Mouse (Mus musculus) left cerebral cortex, adult 2 months (tissue): ENCODE measurements around the gene Strn. TPM values are rescaled to one million over a fixed set of nuclear protein-coding genes. Genes with fewer than 3 reads are reported as not detected.

Source experiments
- DNase-seq, 2 experiments: peaks; one replicate each; pipeline ENCODE4 v3.0.0; 2021 to 2022; ENCODE audit warnings: low spot score in 2 of 2, mixed read lengths in 1 of 2; ENCODE audit errors: extremely low spot score in 1 of 2
- H3K27ac ChIP-seq: fragments of 200-600 bp; 2 replicates; pipeline ENCODE4 v1.8.1; 2022
- H3K4me3 ChIP-seq: fragments of 200-600 bp; 2 replicates; pipeline ENCODE4 v1.8.1; 2022
- CTCF ChIP-seq: fragments of 200-600 bp; IDR thresholded peaks from 2 replicates; pipeline ENCODE4 v1.8.1; 2022; ENCODE audit warnings: antibody characterized with exemption, mild to moderate bottlenecking, moderate library complexity
- intact Hi-C: fragments of 180-260 bp; cut with DNase I; formaldehyde crosslinking; loops from one replicate; pipeline ENCODE4 v1.15.1; 2025
- total RNA-seq, 2 experiments: library from RNA; stranded (reverse); gene quantifications; 2 replicates each; pipeline ENCODE4 v1.2.3; 2021

Gene Strn
- total RNA-seq, 2 experiments from 2014 or later = 58.1 to 65.7 TPM

DNA sequence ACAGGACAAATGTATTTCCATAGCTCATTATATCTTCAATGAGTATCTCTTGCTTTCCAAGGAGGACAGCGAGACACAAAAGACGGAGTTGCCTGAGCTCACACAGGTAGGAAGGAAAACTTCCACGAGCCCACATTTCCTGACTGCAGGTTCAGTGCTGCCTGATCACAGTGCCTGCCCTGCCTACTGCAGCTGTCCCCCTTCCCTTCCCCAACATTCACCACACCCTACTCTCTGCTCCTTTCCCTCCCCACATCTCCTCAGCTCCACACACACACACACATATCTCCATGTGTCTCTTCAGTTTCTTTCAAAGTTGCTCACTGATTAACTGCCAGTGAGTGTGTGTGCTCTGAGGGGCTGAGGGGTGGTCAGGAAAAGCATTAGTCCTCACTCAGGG lies 96.6 kb downstream of the Strn start:
- no peak for TF ChIP-seq CTCF
- no peak overlapping the region for H3K27ac ChIP-seq
- intact Hi-C loops = no loop called here
- no peak for DNase-seq
- no peak overlapping the region for H3K4me3 ChIP-seq

DNA sequence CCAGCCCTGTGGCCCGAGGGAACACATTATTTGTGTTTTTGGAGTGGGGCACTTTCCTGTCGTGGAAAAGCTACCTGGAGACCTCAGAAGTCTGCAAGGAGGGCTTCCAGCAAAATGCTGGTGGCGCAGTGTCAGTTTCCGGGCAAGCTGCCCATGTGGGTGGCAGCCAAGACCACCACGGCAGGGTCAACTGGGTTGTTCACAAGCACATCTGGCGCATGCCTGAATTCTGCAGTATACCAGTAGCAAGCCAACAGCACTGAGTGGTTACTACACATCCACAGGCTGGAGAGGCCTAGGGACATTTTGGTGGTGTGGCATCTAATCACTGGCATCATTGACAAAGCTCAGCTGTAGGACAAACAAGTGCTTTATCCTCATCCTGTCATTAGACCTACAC lies 97.9 kb downstream of the Strn start:
- intact Hi-C loops = no loop called here
- H3K4me3 ChIP-seq = no peak overlapping the region
- no peak for DNase-seq
- TF ChIP-seq CTCF = no peak
- no peak overlapping the region for H3K27ac ChIP-seq

DNA sequence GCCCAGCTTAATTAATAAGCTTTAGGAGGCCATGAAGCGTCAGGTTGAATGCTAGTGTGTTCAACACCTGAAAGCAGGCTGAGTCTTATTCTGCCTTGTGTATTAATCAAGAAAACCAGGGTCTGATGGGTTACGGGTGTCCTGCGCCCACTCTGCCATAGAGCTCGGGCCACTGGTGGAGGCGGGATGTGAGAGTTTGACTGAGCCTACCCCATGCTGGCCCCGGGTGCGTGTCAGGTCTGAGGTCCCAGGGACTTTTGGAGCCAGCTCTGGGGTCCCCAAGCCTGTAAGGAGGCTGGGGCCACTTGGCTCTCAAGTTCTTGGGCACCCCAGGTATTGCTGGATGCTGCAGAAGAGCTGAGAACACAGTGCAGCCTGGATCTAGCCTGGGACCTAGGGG lies 99.9 kb downstream of the Strn start:
- intact Hi-C loops = no loop called here
- no peak overlapping the region for H3K4me3 ChIP-seq

DNA sequence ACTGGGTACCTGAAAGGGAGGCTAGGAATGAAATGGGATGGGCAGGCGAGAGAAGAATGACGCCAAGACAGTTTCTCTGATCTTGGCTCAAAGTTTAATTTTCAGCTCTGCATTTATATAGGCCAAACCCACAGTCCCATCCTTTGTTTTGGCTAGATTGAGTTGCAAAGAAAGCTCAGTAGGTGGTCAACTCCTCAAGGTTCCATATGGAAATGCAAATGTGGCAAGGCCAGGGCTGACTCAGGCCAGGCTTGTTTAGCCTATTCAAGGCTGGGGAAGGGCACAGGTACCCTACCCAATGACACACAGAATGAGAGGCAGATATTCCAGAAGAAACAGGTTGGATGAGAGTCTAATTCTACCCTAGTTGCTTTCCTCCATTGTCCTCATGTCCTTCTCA lies 101.4 kb downstream of the Strn start:
- no peak for DNase-seq
- no peak overlapping the region for H3K4me3 ChIP-seq
- no peak for TF ChIP-seq CTCF
- intact Hi-C loops = no loop called here
- H3K27ac ChIP-seq = no peak overlapping the region

More for the DNA sequence above, 99.9 kb downstream of the Strn start:
- DNase-seq = no peak
- H3K27ac ChIP-seq = no peak overlapping the region
- TF ChIP-seq CTCF = no peak

DNA sequence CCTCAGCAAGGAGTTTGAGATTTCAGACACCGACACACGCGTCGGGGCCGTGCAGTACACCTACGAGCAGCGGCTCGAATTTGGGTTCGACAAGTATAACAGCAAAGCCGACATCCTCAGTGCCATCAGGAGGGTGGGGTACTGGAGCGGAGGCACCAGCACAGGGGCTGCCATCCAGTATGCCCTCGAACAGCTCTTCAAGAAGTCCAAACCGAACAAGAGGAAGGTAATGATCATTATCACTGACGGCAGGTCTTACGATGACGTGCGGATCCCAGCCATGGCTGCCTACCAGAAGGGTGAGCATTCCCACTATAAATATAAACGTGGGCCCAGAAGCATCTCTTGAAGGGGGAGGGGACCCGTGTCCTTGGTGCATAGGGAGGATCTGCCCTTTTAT lies 112.1 kb downstream of the Strn start:
- TF ChIP-seq CTCF = no peak
- H3K27ac ChIP-seq = no peak overlapping the region
- intact Hi-C loops = no loop called here
- no peak for DNase-seq
- H3K4me3 ChIP-seq = no peak overlapping the region

DNA sequence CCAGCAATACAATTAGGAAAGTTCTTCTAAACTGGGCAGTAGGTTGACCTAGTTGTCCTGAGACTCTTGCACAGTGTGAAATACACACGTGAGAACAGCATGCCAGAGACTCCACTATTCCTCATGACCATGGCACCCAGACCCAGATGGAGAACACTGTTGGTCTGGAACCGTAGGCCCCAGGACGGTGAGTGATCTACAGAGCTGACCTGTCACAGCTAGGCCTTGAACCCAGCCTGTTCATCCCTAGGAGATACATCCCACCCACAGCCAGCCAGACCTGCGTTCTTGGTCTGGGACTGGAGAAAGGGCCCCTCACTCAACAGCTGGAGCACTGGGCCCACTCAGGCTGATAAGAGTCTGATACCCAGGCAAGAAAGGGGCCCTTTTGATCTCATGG lies 115.1 kb downstream of the Strn start:
- TF ChIP-seq CTCF = no peak
- intact Hi-C loops = no loop called here

DNA sequence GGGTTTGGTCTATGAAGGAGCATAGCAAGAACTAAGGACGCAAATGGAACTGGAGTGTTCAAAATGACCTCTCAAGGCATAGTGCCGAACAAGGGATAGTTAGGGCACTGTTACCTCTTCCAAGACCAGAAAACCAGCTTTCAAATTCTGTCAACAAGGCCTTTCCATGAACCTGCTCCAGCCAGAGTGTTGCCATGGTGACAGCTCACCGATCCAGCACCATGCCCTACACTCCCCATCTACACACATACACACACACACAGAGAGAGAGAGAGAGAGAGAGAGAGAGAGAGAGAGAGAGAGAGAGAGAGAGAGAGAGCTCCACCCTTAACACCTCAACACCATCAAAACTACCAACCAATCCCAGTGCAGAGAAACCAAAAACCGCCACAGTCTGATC lies 116.3 kb downstream of the Strn start:
- Histone ChIP-seq H3K4me3 (no peak overlapping the region), H3K27ac (no peak overlapping the region)
- intact Hi-C loops = no loop called here
- no peak for TF ChIP-seq CTCF
- no peak for DNase-seq

More for the DNA sequence above, 115.1 kb downstream of the Strn start:
- no peak for DNase-seq
- Histone ChIP-seq H3K27ac (no peak overlapping the region), H3K4me3 (no peak overlapping the region)

DNA sequence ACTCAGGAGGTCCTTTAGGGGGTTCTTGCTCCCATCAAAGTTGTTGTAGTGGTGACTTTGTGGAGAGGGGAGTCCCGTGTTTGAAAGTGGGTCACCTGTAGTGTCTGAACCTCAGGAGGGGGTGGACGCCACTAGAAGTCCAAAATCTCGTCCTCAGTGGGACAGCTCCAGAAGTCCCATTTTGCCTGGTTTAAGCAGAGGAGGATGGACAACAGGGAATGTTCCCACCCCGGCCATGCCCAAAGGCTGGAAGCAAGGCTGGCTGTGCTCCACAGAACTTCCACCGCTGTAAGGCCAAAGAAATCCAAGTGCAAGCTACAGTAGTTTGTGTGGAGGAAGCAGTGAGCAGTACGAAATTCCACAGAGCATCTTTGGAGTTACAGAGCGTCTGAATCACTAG lies 117.0 kb downstream of the Strn start:
- intact Hi-C loops = no loop called here
- no peak for DNase-seq
- Histone ChIP-seq H3K27ac (no peak overlapping the region), H3K4me3 (no peak overlapping the region)
- TF ChIP-seq CTCF = no peak

DNA sequence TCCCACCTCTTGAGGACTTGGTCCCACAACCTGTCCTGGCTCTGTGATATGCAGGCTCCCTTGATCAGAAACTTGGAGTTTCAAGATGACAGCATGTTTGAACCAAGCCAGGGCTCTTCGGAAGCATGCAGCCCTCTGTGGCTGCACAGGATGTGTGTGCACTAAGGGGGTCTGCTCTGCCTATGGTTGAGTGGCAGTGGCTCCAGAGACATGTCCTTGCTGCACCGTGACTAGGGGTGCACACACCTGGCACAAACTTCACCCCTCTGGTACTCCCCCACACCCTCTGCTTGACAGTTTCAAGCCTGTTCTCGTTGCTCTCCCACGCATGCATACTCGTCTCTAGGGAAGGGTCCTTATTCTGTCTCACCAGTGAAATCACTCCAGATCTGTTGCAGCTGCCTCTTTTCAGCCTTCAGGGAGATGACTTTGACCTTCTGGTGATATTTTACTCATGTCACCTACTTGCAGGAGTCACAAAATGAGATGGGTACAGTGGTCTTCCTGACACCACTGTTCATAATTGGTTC lies 118.8 kb downstream of the Strn start:
- intact Hi-C loops = no loop called here
- DNase-seq = no peak
- H3K4me3 ChIP-seq = no peak overlapping the region
- H3K27ac ChIP-seq = no peak overlapping the region
- no peak for TF ChIP-seq CTCF

DNA sequence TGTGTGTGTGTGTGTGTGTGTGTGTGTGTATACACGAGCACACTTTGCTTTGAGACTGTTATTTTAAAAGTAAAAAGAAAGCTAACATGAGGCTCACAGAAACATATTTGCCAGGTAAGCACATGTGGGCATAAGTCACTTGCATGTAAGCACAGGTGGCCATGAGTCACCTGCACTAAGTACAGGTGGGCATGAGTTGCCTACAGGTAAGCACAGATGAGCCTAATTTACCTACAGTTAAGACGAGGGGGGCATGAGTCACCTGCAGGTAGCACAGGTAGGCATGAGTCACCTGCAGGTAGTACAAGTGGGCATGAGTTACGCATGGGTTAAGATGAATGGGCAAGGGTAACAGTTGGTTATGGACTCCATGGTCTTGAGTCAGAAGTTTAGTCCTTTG lies 121.9 kb downstream of the Strn start:
- no peak for DNase-seq
- intact Hi-C loops = no loop called here

DNA sequence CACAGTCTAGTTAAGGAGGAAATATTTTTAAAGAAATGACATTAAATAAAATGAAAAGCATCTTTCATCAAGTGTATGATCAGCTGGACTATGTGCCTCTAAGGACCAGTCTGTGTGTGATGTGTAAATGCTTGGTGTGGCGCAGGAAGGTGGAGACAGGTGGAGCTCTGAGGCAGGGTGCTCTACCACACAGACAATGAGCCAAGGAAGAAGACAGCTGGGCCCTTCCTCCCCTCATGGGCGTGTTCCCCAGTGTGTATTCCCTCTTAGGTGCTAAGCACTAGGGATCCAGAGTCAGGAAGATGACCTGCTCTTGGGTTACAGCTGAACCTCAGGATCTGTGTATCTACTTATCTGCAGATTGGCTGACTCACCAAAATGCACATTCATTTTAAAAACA lies 122.5 kb downstream of the Strn start:
- H3K27ac ChIP-seq = no peak overlapping the region
- no peak overlapping the region for H3K4me3 ChIP-seq
- intact Hi-C loops = no loop called here
- no peak for DNase-seq
- TF ChIP-seq CTCF = no peak

More for the DNA sequence above, 121.9 kb downstream of the Strn start:
- no peak overlapping the region for H3K27ac ChIP-seq
- H3K4me3 ChIP-seq = no peak overlapping the region
- no peak for TF ChIP-seq CTCF

DNA sequence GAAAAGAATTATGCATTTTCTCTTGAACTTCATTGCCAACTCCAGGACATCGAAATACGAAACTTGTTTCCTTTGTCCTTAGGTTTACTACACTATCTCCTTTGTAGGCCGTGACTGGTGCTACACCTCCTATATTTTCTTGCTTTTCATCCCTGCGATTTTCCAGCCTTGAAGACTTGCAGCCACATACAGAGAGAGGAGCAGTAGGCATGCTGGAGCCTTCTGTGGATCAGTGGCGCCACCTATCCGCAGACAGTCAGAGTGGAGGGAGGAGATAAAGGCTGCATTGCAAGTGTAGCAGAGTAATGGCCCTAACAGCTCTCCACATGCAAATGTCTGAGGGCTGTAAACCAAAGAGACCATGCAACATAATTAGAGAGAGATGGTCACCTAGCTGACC lies 125.9 kb downstream of the Strn start:
- peak; percentile 51 for TF ChIP-seq CTCF
- Histone ChIP-seq H3K27ac (no peak overlapping the region), H3K4me3 (no peak overlapping the region)
- DNase-seq = no peak
- intact Hi-C loops = no loop called here

DNA sequence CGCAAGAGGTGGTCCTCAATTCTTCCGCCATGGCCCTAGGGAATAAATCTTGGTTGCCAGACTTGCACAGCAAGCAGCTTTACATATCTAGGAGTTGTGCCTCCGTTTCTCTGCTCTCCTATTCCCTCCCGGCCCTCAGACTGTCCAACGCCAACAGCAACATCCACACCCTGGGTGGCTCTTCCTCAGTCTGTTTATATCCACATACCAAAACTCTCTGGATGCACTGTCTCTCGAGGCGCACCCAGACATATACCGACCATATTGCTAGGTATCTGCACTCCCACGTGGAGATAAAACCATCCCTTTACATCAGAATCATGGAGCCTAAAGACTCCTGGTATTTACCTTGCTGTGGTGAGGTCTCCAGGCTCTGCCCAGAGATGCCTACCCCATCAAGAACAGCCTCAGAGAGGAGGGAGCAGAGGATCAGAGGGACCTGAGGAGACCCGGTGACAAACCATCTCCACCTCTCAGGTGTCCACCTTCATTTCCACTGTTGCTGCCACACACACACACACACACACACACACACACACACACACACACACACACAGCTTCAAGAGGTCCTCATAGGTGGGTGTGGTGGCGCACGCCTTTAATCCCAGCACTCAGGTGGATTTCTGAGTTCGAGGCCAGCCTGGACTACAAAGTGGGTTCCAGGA lies 127.7 kb downstream of the Strn start:
- no peak for TF ChIP-seq CTCF
- no peak overlapping the region for H3K27ac ChIP-seq
- intact Hi-C loops = no loop called here

More for the DNA sequence above, 127.7 kb downstream of the Strn start:
- no peak overlapping the region for H3K4me3 ChIP-seq
- DNase-seq = no peak
